Mouse (Mus musculus) spleen, adult 2 months (tissue): ENCODE results near the gene Dcaf10. TPM values are rescaled to one million over a fixed set of nuclear protein-coding genes. Genes with fewer than 3 reads are reported as not detected.

ENCODE experiments used
- DNase-seq, 2 experiments: peaks; one replicate each; pipeline versions ENCODE4 v3.0.0 to v3.0.0-alpha.2; 2012 to 2021; ENCODE audit warnings: low spot score in 2 of 2, low read depth in 1 of 2
- H3K27ac ChIP-seq: fragments of 200-500 bp; 2 replicates; pipeline ENCODE4 v1.5.1; 2012; ENCODE audit warnings: low read length, inconsistent platforms; ENCODE audit not compliant: insufficient read depth
- H3K27me3 ChIP-seq: fragments of 200-500 bp; 2 replicates; pipeline ENCODE4 v1.6.1; 2012; ENCODE audit warnings: mild to moderate bottlenecking, moderate library complexity, low read length, inconsistent platforms; ENCODE audit not compliant: control insufficient read depth, insufficient read depth
- H3K36me3 ChIP-seq: fragments of 200-500 bp; 2 replicates; pipeline ENCODE4 v1.6.1; 2012; ENCODE audit warnings: mild to moderate bottlenecking, low read length, inconsistent platforms; ENCODE audit not compliant: control insufficient read depth, insufficient read depth
- H3K4me1 ChIP-seq: fragments of 200-500 bp; 2 replicates; pipeline ENCODE4 v1.6.1; 2011; ENCODE audit warnings: inconsistent platforms; ENCODE audit not compliant: control insufficient read depth, insufficient read depth, insufficient read length
- H3K4me3 ChIP-seq: fragments of 200-500 bp; 2 replicates; pipeline ENCODE4 v1.5.1; 2011; ENCODE audit warnings: mild to moderate bottlenecking, inconsistent platforms; ENCODE audit not compliant: insufficient read depth, insufficient read length; ENCODE audit errors: extremely low read depth
- CTCF ChIP-seq: fragments of 200-500 bp; IDR thresholded peaks from 2 replicates; pipeline ENCODE4 v1.5.1; 2011; ENCODE audit warnings: mild to moderate bottlenecking, inconsistent platforms; ENCODE audit not compliant: insufficient read depth, insufficient read length, insufficient replicate concordance; ENCODE audit errors: extremely low read depth
- POLR2A ChIP-seq: fragments of 200-500 bp; IDR thresholded peaks from 2 replicates; pipeline ENCODE4 v1.6.1; 2011; ENCODE audit warnings: low read depth, low read length, inconsistent platforms
- WGBS: fragments of 180-500 bp; shearing (Covaris S2); methylation state at CpG from one replicate; pipeline ENCODE4 v1.1.7; 2018; 5-methylcytosine and 5-hydroxymethylcytosine counted together
- polyA plus RNA-seq: library from polyadenylated mRNA; depleted of rRNA; stranded (reverse); fragments of >200 nt; gene quantifications from 2 replicates; pipeline ENCODE4 v1.2.3, GENCODE M21; 2012

Dcaf10 gene
- polyA plus RNA-seq, 1 experiment = 9.6 TPM

DNA sequence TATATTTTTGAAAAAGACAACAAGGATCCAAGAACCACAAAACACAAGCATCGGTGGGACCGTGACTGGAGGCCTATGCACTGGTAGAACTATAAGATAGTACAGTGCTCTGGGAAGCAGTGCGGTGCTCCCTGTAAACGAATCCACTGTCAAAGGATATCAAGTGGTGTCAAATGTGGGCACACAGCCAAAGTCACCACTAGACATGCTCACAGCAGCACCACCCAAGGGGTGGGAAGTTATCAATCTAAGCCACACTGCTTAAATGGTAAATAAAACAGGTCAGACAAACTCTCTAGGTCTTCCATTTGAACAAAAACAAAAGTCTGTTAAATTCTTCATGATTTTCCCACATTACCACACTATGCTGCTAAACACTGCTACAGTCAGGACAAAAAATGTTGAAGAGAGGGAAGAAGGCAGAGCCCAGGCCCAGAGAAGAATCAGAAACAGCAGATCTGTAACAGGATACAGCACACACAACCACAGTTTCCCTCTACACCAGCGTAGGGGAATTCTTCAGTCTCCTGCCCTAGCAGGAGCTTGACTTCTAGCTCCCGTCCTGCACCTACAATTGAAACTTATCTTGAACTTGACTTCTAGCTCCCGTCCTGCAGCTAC, 61.1 kb downstream of the Dcaf10 start:
- H3K4me3 ChIP-seq = no peak overlapping the region
- 42% methylated on average over 7 of the region's 7 CpGs for WGBS
- H3K4me1 ChIP-seq = peaks cover 2% of the 10 kb centered on the region
- no peak for TF ChIP-seq CTCF
- TF ChIP-seq POLR2A = no peak
- peak overlapping the region; percentile 52; the same call in 1 of the 2 replicates for H3K27ac ChIP-seq
- peaks cover 15% of the 10 kb centered on the region for H3K36me3 ChIP-seq
- no peak for DNase-seq
- H3K27me3 ChIP-seq = no peaks in the 10 kb centered on the region

GRCm38 (mm10) chr4:45403499-45403878, 61.6 kb downstream of the Dcaf10 start:
- TF ChIP-seq POLR2A (no peak), CTCF (no peak)
- no peak overlapping the region for H3K4me3 ChIP-seq
- H3K27ac ChIP-seq = peak overlapping the region; percentile 52; the same call in 1 of the 2 replicates
- no peak for DNase-seq
- peaks cover 13% of the 10 kb centered on the region for H3K36me3 ChIP-seq
- no peaks in the 10 kb centered on the region for H3K27me3 ChIP-seq
- H3K4me1 ChIP-seq = no peaks in the 10 kb centered on the region; the same call in none of the 2 replicates
- 25% methylated on average over 7 of the region's 7 CpGs for WGBS

GRCm38 (mm10) chr4:45404086-45404485, 62.2 kb downstream of the Dcaf10 start:
- 92% methylated on average over 7 of the region's 7 CpGs for WGBS
- TF ChIP-seq CTCF (no peak), POLR2A (no peak)
- H3K36me3 ChIP-seq = peaks cover 9% of the 10 kb centered on the region
- peak overlapping the region; percentile 41; the same call in 1 of the 2 replicates for H3K27ac ChIP-seq
- DNase-seq = no peak
- no peak overlapping the region for H3K4me3 ChIP-seq
- no peaks in the 10 kb centered on the region for H3K27me3 ChIP-seq
- no peaks in the 10 kb centered on the region; the same call in 1 of the 2 replicates for H3K4me1 ChIP-seq

DNA sequence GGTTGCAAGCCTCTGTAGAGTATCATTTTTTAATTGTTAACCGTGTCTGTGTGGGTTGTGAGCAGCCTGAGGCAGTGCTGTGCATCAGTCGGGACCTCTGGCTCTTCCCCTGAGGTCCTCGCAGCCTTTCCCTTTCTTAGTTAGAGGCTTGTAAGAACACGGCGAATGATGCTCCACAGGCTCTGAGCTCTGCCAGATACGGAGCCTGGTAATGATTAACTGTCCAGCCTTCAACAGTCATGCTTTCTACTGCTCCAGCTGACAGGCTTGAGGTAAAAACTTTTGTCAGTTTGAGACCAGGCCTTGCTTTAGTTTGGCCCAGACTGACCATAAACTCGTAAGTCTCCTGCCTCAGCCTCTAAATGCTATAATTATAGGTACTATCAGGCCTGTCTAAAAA, 63.4 kb downstream of the Dcaf10 start:
- no peak overlapping the region for H3K4me3 ChIP-seq
- DNase-seq = no peak
- 82% methylated on average over 7 of the region's 7 CpGs for WGBS
- H3K27me3 ChIP-seq = no peaks in the 10 kb centered on the region
- TF ChIP-seq CTCF = no peak
- no peak for TF ChIP-seq POLR2A
- H3K27ac ChIP-seq = no peak overlapping the region
- no peaks in the 10 kb centered on the region; the same call in 1 of the 2 replicates for H3K4me1 ChIP-seq
- H3K36me3 ChIP-seq = no peaks in the 10 kb centered on the region; the same call in none of the 2 replicates

DNA sequence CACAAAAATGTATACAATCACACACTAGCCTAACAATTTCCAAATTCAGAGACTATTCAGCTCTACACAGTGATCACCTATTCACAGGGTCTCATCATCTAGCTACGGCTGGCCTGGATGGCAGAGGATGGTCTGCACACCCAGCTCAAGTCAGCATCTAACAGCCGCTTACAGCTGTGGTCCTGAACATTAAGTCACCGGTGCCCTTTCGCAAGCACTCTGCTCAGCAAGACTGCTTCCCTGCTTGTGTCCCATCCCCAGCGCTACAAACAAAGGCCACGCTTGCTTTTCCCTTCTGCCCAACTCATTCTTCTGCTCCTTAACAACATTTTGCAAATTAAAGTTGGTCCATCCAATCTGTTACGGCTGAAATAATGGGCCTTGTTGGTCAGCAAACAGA, 64.5 kb downstream of the Dcaf10 start:
- Histone ChIP-seq H3K27me3 (no peaks in the 10 kb centered on the region), H3K4me1 (no peaks in the 10 kb centered on the region; the same call in 1 of the 2 replicates), H3K36me3 (no peaks in the 10 kb centered on the region; the same call in none of the 2 replicates), H3K4me3 (no peak overlapping the region), H3K27ac (no peak overlapping the region)
- no peak for DNase-seq
- TF ChIP-seq CTCF = no peak
- TF ChIP-seq POLR2A = no peak
- WGBS = 84% methylated on average over 7 of the region's 7 CpGs

GRCm38 (mm10) chr4:45407001-45407702, 65.3 kb downstream of the Dcaf10 start:
- TF ChIP-seq CTCF = no peak
- TF ChIP-seq POLR2A = no peak
- WGBS = 48% methylated on average over 5 of the region's 5 CpGs
- H3K36me3 ChIP-seq = no peaks in the 10 kb centered on the region; the same call in 1 of the 2 replicates
- H3K4me1 ChIP-seq = no peaks in the 10 kb centered on the region; the same call in 1 of the 2 replicates
- no peaks in the 10 kb centered on the region for H3K27me3 ChIP-seq
- no peak overlapping the region; the same call in 1 of the 2 replicates for H3K4me3 ChIP-seq
- DNase-seq = no peak
- peak overlapping the region; percentile 15; the same call in 1 of the 2 replicates for H3K27ac ChIP-seq
